Mouse (Mus musculus): ENCODE measurements around the gene Ppp2r5b. TPM values are rescaled to one million over a fixed set of nuclear protein-coding genes. Genes with fewer than 3 reads are reported as not detected.

The Ppp2r5b gene
- polyA plus RNA-seq, 1 experiment from 2014 or later, result 34.5 TPM

DNA sequence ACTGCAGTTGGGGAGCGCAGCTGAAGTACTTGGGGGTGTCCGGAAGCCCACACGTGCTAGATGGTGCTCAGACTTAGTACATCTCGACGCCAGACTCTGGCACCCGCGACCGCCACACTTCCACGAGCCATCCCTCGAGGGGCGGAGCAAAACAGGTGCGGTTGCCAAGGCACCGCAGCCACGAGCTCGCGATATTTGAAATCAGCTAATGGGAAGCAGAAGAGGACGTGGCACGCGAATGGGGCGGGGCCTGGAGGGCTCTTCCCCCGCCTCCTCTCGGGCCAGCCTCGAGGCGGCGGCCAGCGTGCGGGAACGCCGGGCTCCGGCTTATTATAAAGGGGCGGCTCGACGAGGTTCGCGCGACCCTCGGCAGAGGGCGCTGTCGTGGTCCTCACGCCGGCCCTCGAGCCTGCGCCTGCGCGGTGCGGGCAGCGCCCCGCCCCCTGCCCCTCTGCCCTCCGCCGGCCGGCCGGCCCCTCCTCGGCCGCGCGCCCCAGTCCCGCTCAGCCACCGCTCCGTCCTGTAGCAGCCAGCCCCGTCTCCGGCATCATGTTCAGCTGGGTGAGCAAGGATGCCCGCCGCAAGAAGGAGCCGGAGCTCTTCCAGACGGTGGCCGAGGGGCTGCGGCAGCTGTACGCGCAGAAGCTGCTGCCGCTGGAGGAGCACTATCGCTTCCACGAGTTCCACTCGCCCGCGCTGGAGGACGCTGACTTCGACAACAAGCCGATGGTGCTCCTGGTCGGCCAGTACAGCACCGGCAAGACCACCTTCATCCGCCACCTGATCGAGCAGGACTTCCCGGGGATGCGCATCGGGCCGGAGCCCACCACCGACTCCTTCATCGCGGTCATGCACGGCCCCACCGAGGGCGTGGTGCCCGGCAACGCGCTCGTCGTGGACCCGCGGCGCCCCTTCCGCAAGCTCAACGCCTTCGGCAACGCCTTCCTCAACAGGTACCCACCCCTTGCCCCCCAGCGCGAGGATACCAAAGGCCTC is 41.1 kb upstream of the Ppp2r5b start, which contains the start of gene Ehd1:
Gene Ehd1 (plus strand): TSS at position 300 of the 996 bp plus-strand sequence.
- Histone ChIP-seq H3K4me2 (replicated peaks) (peak within 1 kb of the TSS; percentile 93), H3K4me3 (peak within 1 kb of the TSS; percentile 86), H3K27ac (peak within 1 kb of the TSS; percentile 75), H3K4me1 (peaks cover 26% of the 10 kb centered on the region), H3K9ac (peak within 1 kb of the TSS; percentile 86), H3K27me3 (no peaks in the 10 kb centered on the region), H3K36me3 (peaks cover 15% of the 10 kb centered on the region), H3K9me3 (no peaks in the 10 kb centered on the region)
- WGBS, result under 1% methylated on average over 99 of the region's 106 CpGs
- ATAC-seq (ENCODE audit: insufficient number of reproducible peaks, insufficient read depth, low FRiP score, low TSS enrichment), result peak; percentile 90

DNA sequence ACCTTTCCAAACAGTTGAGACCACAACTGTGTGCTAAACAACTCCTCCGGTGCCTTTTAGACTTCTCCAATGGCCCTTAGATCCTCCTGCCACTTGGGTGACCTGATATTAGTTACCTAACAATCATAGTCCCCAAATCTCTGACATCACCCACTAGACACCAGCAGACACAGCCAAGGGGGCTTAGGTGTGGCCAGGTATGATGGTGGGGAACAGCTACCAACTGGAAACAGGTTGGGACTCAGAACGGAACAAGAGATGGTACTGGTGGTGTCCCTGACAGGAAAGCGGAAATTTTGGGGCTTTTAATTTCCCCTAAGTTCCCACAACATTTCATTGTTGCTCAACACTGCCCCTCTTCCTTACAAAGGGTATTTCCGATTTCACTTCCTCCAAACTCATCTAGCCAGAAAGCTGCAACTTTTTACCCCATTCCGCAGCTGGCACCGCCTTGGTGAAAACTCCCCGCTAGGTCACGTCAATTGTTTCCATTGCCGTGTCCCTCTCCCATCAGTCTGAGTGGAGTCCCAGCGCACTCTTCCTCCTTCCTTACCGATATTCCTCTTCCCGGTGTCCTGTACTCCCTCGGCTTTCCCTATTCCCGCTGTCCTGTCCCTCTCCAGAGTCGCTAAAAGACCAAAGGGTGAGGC is 40.2 kb upstream of the Ppp2r5b start:
- peak; percentile 19 for ATAC-seq (ENCODE audit: insufficient number of reproducible peaks, insufficient read depth, low FRiP score, low TSS enrichment)
- Histone ChIP-seq H3K36me3 (peaks cover 7% of the 10 kb centered on the region), H3K9me3 (no peaks in the 10 kb centered on the region), H3K4me1 (peaks cover 26% of the 10 kb centered on the region), H3K27ac (peak overlapping the region; percentile 72), H3K27me3 (peaks cover 3% of the 10 kb centered on the region; the same call in 1 of the 2 replicates), H3K4me2 (replicated peaks) (peak overlapping the region; percentile 93), H3K4me3 (peak overlapping the region; percentile 86), H3K9ac (peak overlapping the region; percentile 55)
- WGBS, result 7% methylated on average over 15 of the region's 15 CpGs

DNA sequence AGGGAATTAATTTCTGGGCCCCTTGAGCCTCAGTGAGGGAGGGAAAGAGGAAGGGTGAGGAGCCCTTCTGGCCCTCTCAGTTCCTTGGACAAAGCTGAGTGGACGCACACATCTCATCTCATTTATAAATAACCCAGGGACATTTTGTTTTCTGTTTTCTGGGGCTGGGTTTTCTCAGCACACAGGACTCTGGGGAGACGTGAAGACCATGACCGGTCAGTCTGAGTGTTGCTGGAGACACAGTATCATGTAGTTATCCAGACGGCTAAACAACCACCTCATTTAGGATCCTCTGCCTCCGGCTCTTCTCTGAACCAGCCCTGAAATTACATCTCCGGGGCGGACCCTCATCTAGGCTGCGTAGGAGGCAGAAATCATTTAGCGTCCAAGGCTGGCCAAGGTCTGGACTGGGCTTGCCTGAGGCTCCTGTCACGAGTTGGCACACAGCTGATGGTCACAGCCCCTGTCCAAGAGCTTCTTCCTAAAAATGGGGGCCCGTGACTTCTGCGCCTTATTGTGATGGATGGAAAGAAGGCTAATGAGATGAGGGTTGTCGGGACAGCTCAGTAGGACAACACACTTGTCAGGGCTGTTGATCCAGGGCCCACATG is 38.4 kb upstream of the Ppp2r5b start:
- 85% methylated on average over 13 of the region's 13 CpGs for WGBS
- no peak overlapping the region for H3K27ac ChIP-seq
- H3K4me1 ChIP-seq, result peaks cover 18% of the 10 kb centered on the region
- no peak overlapping the region for H3K4me2 ChIP-seq (replicated peaks)
- ATAC-seq (ENCODE audit: insufficient number of reproducible peaks, insufficient read depth, low FRiP score, low TSS enrichment), result no peak
- no peak overlapping the region for H3K4me3 ChIP-seq
- H3K36me3 ChIP-seq, result no peaks in the 10 kb centered on the region
- no peak overlapping the region for H3K9ac ChIP-seq
- H3K27me3 ChIP-seq, result peaks cover 4% of the 10 kb centered on the region; the same call in 1 of the 2 replicates
- H3K9me3 ChIP-seq, result no peaks in the 10 kb centered on the region

DNA sequence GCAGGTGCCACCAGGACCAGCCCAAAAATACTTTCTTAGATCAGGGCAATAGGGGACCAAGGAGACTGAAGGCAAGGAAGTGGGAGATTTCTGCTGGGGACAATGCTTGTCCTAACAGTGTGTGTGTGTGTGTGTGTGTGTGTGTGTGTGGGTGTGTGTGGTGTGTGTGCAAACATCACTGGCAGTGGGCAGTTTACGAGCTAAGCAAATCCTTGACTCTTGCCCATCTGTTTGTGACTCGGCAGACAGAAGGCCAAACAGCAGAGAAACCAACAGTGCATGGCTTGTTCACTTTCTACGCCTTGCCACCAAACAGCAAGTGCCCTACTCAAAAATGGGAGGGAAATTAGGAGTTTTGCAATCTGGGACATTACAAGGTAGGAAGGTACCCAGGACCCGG is 37.9 kb upstream of the Ppp2r5b start:
- H3K9me3 ChIP-seq, result no peaks in the 10 kb centered on the region
- H3K9ac ChIP-seq, result no peak overlapping the region
- no peak overlapping the region for H3K27ac ChIP-seq
- no peak for ATAC-seq (ENCODE audit: insufficient number of reproducible peaks, insufficient read depth, low FRiP score, low TSS enrichment)
- peaks cover 13% of the 10 kb centered on the region for H3K4me1 ChIP-seq
- WGBS, result 83% methylated on average over 4 of the region's 4 CpGs
- peaks cover 4% of the 10 kb centered on the region; the same call in 1 of the 2 replicates for H3K27me3 ChIP-seq
- no peak overlapping the region for H3K4me2 ChIP-seq (replicated peaks)
- H3K4me3 ChIP-seq, result no peak overlapping the region
- H3K36me3 ChIP-seq, result no peaks in the 10 kb centered on the region

DNA sequence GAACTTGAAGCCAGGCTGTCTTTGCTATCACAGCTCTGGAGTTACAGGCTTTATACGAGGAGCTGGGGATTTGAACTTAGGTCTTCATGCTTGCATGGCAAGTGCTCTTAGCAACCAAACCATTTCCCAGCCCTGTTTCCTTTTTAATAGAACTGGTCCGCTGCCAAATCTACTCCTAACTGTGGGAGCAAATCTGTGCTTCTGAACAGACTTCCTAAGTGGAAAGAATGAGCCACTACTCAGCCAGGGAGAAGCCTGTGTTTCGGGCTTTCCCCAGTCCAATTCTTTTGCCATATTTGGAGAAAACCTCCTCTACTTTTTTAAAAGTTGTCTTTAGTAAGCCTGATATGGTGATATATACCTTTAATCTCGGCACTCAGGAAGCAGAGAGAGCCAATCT is 37.1 kb upstream of the Ppp2r5b start:
- no peaks in the 10 kb centered on the region for H3K9me3 ChIP-seq
- H3K36me3 ChIP-seq, result no peaks in the 10 kb centered on the region
- 82% methylated on average over 4 of the region's 4 CpGs for WGBS
- H3K27me3 ChIP-seq, result peaks cover 4% of the 10 kb centered on the region; the same call in 1 of the 2 replicates
- H3K9ac ChIP-seq, result no peak overlapping the region
- H3K4me1 ChIP-seq, result peaks cover 4% of the 10 kb centered on the region
- no peak overlapping the region for H3K27ac ChIP-seq
- no peak for ATAC-seq (ENCODE audit: insufficient number of reproducible peaks, insufficient read depth, low FRiP score, low TSS enrichment)
- H3K4me3 ChIP-seq, result no peak overlapping the region
- H3K4me2 ChIP-seq (replicated peaks), result no peak overlapping the region

DNA sequence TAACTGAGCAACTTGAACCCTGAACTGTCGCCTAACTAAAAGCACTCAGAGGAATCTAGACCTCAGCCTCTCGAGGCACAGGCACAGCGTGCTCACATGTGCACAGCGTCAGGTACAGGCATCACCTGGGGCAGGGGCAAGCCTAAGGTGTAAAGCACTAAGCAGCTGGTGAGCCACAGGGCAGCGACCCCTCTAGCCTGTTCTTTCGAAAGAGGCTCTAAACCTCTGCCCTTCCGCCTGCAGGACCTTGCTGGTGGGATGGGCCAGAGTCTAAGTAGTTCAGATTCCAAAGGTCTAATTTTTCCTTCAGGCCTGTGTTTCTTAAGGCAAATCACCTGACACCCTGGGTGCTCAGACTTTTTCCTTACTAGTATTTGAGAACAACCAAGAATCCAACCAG is 36.4 kb upstream of the Ppp2r5b start:
- Histone ChIP-seq H3K27ac (no peak overlapping the region), H3K9me3 (no peaks in the 10 kb centered on the region), H3K27me3 (peaks cover 4% of the 10 kb centered on the region; the same call in 1 of the 2 replicates), H3K4me3 (no peak overlapping the region), H3K9ac (no peak overlapping the region), H3K36me3 (no peaks in the 10 kb centered on the region), H3K4me1 (peaks cover 3% of the 10 kb centered on the region; the same call in 1 of the 2 replicates), H3K4me2 (replicated peaks) (no peak overlapping the region)
- ATAC-seq (ENCODE audit: insufficient number of reproducible peaks, insufficient read depth, low FRiP score, low TSS enrichment), result no peak
- WGBS, result 60% methylated on average over 7 of the region's 7 CpGs

DNA sequence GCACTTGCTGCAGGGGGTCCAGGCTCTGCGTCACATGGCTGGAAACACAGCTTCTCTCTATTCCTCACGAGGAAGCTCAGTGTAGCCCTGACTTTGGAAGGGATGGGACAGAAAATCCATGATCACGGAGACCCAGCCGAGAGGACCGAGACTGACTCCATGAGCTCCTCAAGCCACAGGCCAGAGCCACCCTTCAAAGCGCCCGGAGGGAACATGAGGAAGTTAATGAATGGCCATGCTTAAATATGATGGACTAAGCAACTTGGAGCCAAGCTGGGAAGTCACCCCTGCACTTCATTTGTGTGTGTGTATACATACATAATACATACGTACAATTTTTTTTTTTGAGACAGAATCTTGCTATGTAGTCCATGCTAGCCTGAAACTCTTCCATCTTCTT is 35.5 kb upstream of the Ppp2r5b start:
- peaks cover 4% of the 10 kb centered on the region; the same call in 1 of the 2 replicates for H3K27me3 ChIP-seq
- ATAC-seq (ENCODE audit: insufficient number of reproducible peaks, insufficient read depth, low FRiP score, low TSS enrichment), result no peak
- no peak overlapping the region for H3K9ac ChIP-seq
- H3K36me3 ChIP-seq, result no peaks in the 10 kb centered on the region
- no peak overlapping the region for H3K4me3 ChIP-seq
- no peak overlapping the region for H3K4me2 ChIP-seq (replicated peaks)
- no peak overlapping the region for H3K27ac ChIP-seq
- H3K9me3 ChIP-seq, result no peaks in the 10 kb centered on the region
- 32% methylated on average over 8 of the region's 8 CpGs for WGBS
- peaks cover 3% of the 10 kb centered on the region; the same call in 1 of the 2 replicates for H3K4me1 ChIP-seq

DNA sequence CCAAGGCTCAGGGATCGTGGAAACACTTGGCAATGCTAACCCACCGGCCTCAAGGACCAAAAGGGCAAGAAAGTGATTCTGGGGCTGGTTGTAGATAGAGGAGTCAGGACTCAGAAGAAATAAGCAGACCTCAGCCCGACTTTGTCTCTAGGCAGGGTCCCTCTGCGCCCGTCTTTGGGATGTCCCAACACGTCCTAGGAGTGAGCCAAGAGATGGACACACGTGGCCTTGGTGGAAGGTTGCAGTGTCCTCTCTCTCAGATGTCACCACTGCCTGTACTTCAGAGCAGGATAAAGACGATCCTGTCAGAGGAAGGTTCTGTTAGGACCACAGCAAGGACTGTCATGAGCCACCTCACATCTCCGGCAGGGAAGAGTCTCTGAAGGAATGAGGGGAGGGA is 35.0 kb upstream of the Ppp2r5b start:
- Histone ChIP-seq H3K27me3 (peaks cover 4% of the 10 kb centered on the region; the same call in 1 of the 2 replicates), H3K9ac (no peak overlapping the region), H3K4me2 (replicated peaks) (no peak overlapping the region), H3K27ac (no peak overlapping the region), H3K9me3 (no peaks in the 10 kb centered on the region), H3K4me1 (peaks cover under 1% of the 10 kb centered on the region; the same call in 1 of the 2 replicates), H3K4me3 (no peak overlapping the region), H3K36me3 (no peaks in the 10 kb centered on the region)
- WGBS, result 58% methylated on average over 9 of the region's 9 CpGs
- ATAC-seq (ENCODE audit: insufficient number of reproducible peaks, insufficient read depth, low FRiP score, low TSS enrichment), result no peak

DNA sequence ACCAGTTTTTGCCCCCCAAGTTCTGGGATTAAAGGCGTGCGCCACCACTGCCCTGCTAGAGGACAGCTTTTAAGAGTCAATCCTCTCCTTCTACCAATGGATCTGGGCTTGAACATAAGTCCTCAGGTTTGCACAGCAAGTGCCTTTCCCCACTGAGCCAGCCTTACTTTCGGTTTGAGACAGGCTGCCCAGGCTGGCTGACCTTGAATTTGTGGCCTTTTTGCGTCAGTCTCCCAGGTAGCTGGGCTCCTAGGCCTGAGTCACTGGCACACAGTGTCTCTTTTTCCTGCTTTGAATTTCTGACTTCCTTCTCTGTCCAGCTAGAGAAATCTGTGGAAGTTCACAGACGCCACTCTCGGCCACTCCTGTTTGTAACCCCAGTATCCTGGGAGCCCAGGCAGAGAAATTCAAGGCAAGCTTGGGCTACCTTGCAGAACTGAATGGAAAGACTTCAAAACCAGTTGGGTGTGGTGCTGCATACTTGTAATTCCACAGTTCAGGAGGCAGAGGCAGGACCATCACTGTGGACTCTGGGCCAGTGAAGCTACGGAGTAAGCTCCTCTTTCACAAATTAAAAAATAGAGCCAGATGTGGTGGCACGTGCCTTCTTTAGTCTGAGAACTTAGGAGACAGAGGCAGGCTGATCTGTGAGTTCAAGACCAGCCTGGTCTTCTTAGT is 34.3 kb upstream of the Ppp2r5b start:
- no peaks in the 10 kb centered on the region for H3K9me3 ChIP-seq
- H3K4me3 ChIP-seq, result no peak overlapping the region
- no peaks in the 10 kb centered on the region for H3K36me3 ChIP-seq
- no peak for ATAC-seq (ENCODE audit: insufficient number of reproducible peaks, insufficient read depth, low FRiP score, low TSS enrichment)
- H3K9ac ChIP-seq, result no peak overlapping the region
- H3K27me3 ChIP-seq, result peaks cover 4% of the 10 kb centered on the region; the same call in 1 of the 2 replicates
- no peaks in the 10 kb centered on the region for H3K4me1 ChIP-seq
- 86% methylated on average over 8 of the region's 8 CpGs for WGBS
- H3K27ac ChIP-seq, result no peak overlapping the region
- H3K4me2 ChIP-seq (replicated peaks), result no peak overlapping the region

DNA sequence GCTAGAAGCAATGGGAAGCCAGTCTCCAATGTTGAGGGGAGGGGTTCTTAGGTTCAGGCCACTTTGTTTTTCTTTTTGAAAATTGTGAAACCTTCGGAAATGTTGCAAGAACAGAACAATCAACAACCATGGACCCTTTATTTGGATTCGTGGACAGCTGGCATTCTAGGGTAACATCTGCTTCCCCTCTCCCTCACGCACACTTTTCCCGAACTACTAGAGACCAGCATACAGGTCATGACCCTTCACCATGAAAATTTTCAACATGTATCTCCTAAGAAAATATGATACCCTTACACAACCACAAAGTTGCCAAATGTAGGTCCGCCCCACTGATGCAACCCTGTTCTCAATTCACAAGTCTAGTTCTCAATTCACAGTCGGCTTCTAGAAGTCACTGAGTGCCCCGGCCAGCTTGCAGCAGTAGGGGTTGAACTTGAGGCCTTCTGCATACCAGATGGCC is 33.0 kb upstream of the Ppp2r5b start:
- H3K36me3 ChIP-seq, result no peaks in the 10 kb centered on the region
- no peaks in the 10 kb centered on the region for H3K4me1 ChIP-seq
- H3K27me3 ChIP-seq, result peaks cover 4% of the 10 kb centered on the region; the same call in 1 of the 2 replicates
- no peak overlapping the region for H3K4me3 ChIP-seq
- no peaks in the 10 kb centered on the region for H3K9me3 ChIP-seq
- H3K4me2 ChIP-seq (replicated peaks), result no peak overlapping the region
- WGBS, result 77% methylated on average over 7 of the region's 7 CpGs
- no peak overlapping the region for H3K27ac ChIP-seq
- H3K9ac ChIP-seq, result no peak overlapping the region
- ATAC-seq (ENCODE audit: insufficient number of reproducible peaks, insufficient read depth, low FRiP score, low TSS enrichment), result no peak

DNA sequence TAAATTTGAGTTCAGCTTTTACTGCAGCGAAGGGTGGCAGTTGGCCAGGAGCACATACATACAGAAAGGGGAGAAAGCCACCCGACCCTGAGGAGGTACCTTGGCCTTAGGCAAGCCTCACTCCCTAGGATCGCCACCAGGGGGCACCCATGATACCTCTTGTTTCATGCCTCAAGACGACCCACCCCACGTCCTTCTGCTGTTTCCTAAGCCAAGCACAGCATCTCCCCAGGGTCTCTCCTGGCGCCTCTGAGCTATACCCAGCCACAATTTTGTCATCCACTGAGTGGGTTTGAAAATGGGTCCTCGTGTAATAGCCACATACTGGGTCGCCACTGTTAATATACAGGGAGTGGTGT is 32.5 kb upstream of the Ppp2r5b start:
- Histone ChIP-seq H3K9ac (no peak overlapping the region), H3K4me1 (no peaks in the 10 kb centered on the region), H3K4me3 (no peak overlapping the region), H3K27ac (no peak overlapping the region), H3K9me3 (no peaks in the 10 kb centered on the region), H3K36me3 (no peaks in the 10 kb centered on the region), H3K4me2 (replicated peaks) (no peak overlapping the region), H3K27me3 (peaks cover 4% of the 10 kb centered on the region; the same call in 1 of the 2 replicates)
- ATAC-seq (ENCODE audit: insufficient number of reproducible peaks, insufficient read depth, low FRiP score, low TSS enrichment), result no peak
- 15% methylated on average over 8 of the region's 8 CpGs for WGBS

Data from embryonic facial prominence, embryonic 12.5 days (tissue).